ENCODE assay signal across 20 mouse cellular contexts in the genomic region with DNA sequence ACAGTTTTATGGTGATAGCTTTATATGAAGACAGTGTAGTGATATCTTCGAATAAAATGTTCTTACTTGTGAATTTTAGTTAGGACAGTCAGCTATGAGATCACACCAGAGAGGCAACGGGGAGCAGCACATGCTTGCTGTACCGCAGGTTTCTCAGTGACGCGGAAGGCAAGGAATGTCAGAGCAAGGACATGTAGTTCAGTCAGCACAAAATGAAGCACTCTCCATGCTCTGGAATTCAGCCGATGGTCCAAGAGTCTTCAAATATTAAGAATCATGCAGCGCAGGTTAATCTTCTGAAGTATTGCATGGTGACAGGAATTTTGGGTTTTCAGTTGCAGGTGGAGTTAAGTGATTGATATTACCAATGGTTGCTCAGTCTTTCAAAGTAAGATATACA. TPM values are rescaled to one million over a fixed set of nuclear protein-coding genes. Genes with fewer than 3 reads are reported as not detected.
DNase-seq lines count a peak whose midpoint lies in the region; ATAC-seq and TF ChIP-seq lines count a peak whose summit lies in the region.
"Had no signal": no experiment of that assay in that cellular context is flagged by ENCODE, and none has a peak within 500 bp of the region (broad histone marks: within the 10 kb centered on the region; RNA-seq: fewer than 3 reads in every experiment).

No protein-coding gene starts in this region.

- peak; percentile 80 for TF ChIP-seq EP300 in lung, postnatal 0 days (IDR thresholded peaks at IDR 0.05)

- 62% methylated on average over 7 of the region's 7 CpGs for WGBS in lung, embryonic 14.5 days
- 54% methylated on average over 7 of the region's 7 CpGs for WGBS in lung, postnatal 0 days

- ATAC-seq in lung, embryonic 14.5 days (ENCODE audit: insufficient read depth), result no peak
- peak; percentile 72 for ATAC-seq in lung, postnatal 0 days
- ATAC-seq: activated CD4-positive, CD25-positive, alpha-beta regulatory T cell, adult 4 months; forebrain, embryonic 15.5 days; hindbrain, embryonic 16.5 days had no signal

- no peaks in the 10 kb centered on the region for H3K9me3 ChIP-seq in lung, embryonic 14.5 days (ENCODE audit: low read depth, low read length)
- H3K9me3 ChIP-seq in lung, postnatal 0 days (ENCODE audit: low read length), result no peaks in the 10 kb centered on the region
- H3K9me3 ChIP-seq: forebrain, embryonic 15.5 days; G1E; heart, embryonic 15.5 days had no signal

- no peaks in the 10 kb centered on the region for H3K27me3 ChIP-seq in lung, embryonic 14.5 days (ENCODE audit: insufficient read depth, low read length)
- H3K27me3 ChIP-seq in lung, postnatal 0 days (replicated peaks; ENCODE audit: insufficient read depth, low read length), result no peaks in the 10 kb centered on the region
- H3K27me3 ChIP-seq: forebrain, embryonic 15.5 days had no signal

- no peaks in the 10 kb centered on the region for H3K36me3 ChIP-seq in lung, embryonic 14.5 days (ENCODE audit: insufficient read depth)
- H3K36me3 ChIP-seq in lung, postnatal 0 days (ENCODE audit: insufficient read depth, low read length), result no peaks in the 10 kb centered on the region
- H3K36me3 ChIP-seq: forebrain, embryonic 15.5 days; G1E; heart, embryonic 15.5 days had no signal

- TF ChIP-seq CTCF in lung, embryonic 14.5 days (IDR thresholded peaks at IDR 0.05; ENCODE audit: low read depth), result no peak
- TF ChIP-seq CTCF in lung, postnatal 0 days (IDR thresholded peaks at IDR 0.05), result no peak

- peak overlapping the region; percentile 20 for H3K4me3 ChIP-seq in lung, embryonic 14.5 days (ENCODE audit: low read depth, low read length)
- no peak overlapping the region for H3K4me3 ChIP-seq in lung, postnatal 0 days (ENCODE audit: low read depth, low read length)
- H3K4me3 ChIP-seq: forebrain, embryonic 15.5 days; heart, adult 2 months; heart, embryonic 15.5 days had no signal

- H3K27ac ChIP-seq in lung, embryonic 14.5 days (ENCODE audit: low read depth), result no peak overlapping the region
- H3K27ac ChIP-seq in lung, postnatal 0 days (ENCODE audit: low read length), result no peak overlapping the region
- H3K27ac ChIP-seq: forebrain, embryonic 15.5 days; heart, adult 2 months; heart, embryonic 15.5 days had no signal

- intact Hi-C loops in gastrocnemius, postnatal 36 days (cut with DNase I), result no loop called here

- no peak overlapping the region for H3K9ac ChIP-seq in lung, embryonic 14.5 days
- no peak overlapping the region for H3K9ac ChIP-seq in lung, postnatal 0 days (replicated peaks; ENCODE audit: low read depth)
- H3K9ac ChIP-seq: forebrain, embryonic 15.5 days; heart, embryonic 15.5 days had no signal

- peak overlapping the region; percentile 54 for H3K4me2 ChIP-seq in lung, embryonic 14.5 days
- no peak overlapping the region for H3K4me2 ChIP-seq in lung, postnatal 0 days (replicated peaks; ENCODE audit: low read depth, low read length)
- H3K4me2 ChIP-seq: forebrain, embryonic 15.5 days; heart, embryonic 11.5 days; heart, embryonic 15.5 days had no signal

- peak; percentile 13 to 53 for DNase-seq in lung, adult 18-20 months
- DNase-seq in lung, postnatal 4 days, result no peak
- DNase-seq in lung, embryonic 14.5 days, result no peak
- DNase-seq in lung, postnatal 0 days (ENCODE audit: low spot score), result peak; percentile 70
- peak; percentile 45 for DNase-seq in lung, postnatal 36 days
- DNase-seq in adrenal gland, postnatal 25 days, result no peak
- DNase-seq in embryo, embryonic 9.5 days (ENCODE audit: extremely low spot score), result no peak
- no peak for DNase-seq in gastrocnemius, postnatal 36 days
- DNase-seq: adrenal gland, postnatal 14 days; cerebellum, adult 18-20 months; cerebellum, adult 9-11 months; cerebellum, postnatal 36 days; heart, adult 2 months; heart, postnatal 14 days had no signal

- H3K4me1 ChIP-seq in lung, embryonic 14.5 days (ENCODE audit: insufficient read depth), result no peaks in the 10 kb centered on the region
- no peaks in the 10 kb centered on the region for H3K4me1 ChIP-seq in lung, postnatal 0 days (ENCODE audit: insufficient read depth, low read depth, low read length)

RNA-seq across cellular contexts. Expression of a gene that starts 3.3 kb away (rescaled TPM):
- polyA plus RNA-seq in lung, embryonic 14.5 days (2014; fragmentation: Nextera tagmentation; extraction: Ambion mirVana), result 18.7 and 21.4 TPM in 2 replicates
- 18.9 and 29.8 TPM in 2 replicates for polyA plus RNA-seq in lung, postnatal 0 days (2015; fragmentation: Nextera tagmentation; extraction: Ambion mirVana)
- 0.21 and 0.48 TPM in 2 replicates for total RNA-seq in adrenal gland, postnatal 25 days (2021)
- under 1 TPM; 0.27 to 0.36 TPM for total RNA-seq in gastrocnemius, postnatal 36 days (2021)

Comparison
In these comparisons a context has a peak if more than half of its experiments do, and no peak if none do; other contexts are left out.
1. DNase-seq: peak in lung, adult 18-20 months (2 of 2), lung, postnatal 0 days (single experiment) and lung, postnatal 36 days (single experiment); none in lung, postnatal 4 days (0 of 2), lung, embryonic 14.5 days (single experiment), adrenal gland, postnatal 25 days (single experiment), embryo, embryonic 9.5 days (single experiment) and gastrocnemius, postnatal 36 days (0 of 2).